In genomic region chr2:27762920-27763780, GRCm38 (mm10) we compare ENCODE assay signal across 14 mouse cellular contexts.
DNase-seq lines count a peak whose midpoint lies in the region; ATAC-seq lines count a peak whose summit lies in the region.
"Had no signal": no experiment of that assay in that cellular context is flagged by ENCODE, and none has a peak within 500 bp of the region (broad histone marks: within the 10 kb centered on the region; RNA-seq: fewer than 3 reads in every experiment).

No protein-coding gene starts in this region.

- no peak overlapping the region for H3K4me3 ChIP-seq in midbrain, embryonic 12.5 days
- H3K4me3 ChIP-seq in midbrain, embryonic 14.5 days (replicated peaks; ENCODE audit: low read depth, low read length) = no peak overlapping the region
- H3K4me3 ChIP-seq in embryonic facial prominence, embryonic 11.5 days (ENCODE audit: low read depth, low read length) = no peak overlapping the region
- H3K4me3 ChIP-seq in limb, embryonic 13.5 days = no peak overlapping the region
- H3K4me3 ChIP-seq: heart, embryonic 13.5 days; left cerebral cortex, adult 2 months had no signal

- H3K36me3 ChIP-seq in midbrain, embryonic 12.5 days = peaks cover 20% of the 10 kb centered on the region
- peaks cover 5% of the 10 kb centered on the region; the same call in 1 of the 2 replicates for H3K36me3 ChIP-seq in midbrain, embryonic 14.5 days (ENCODE audit: control insufficient read depth, insufficient read depth, low read length)
- no peaks in the 10 kb centered on the region for H3K36me3 ChIP-seq in embryonic facial prominence, embryonic 11.5 days (replicated peaks; ENCODE audit: control insufficient read depth, insufficient read depth, low read depth, low read length)
- H3K36me3 ChIP-seq in limb, embryonic 13.5 days = peaks cover 33% of the 10 kb centered on the region

- no peak overlapping the region for H3K9ac ChIP-seq in midbrain, embryonic 12.5 days (replicated peaks)
- H3K9ac ChIP-seq in midbrain, embryonic 14.5 days (replicated peaks; ENCODE audit: low read length) = no peak overlapping the region
- H3K9ac ChIP-seq in embryonic facial prominence, embryonic 11.5 days (replicated peaks; ENCODE audit: low read length) = no peak overlapping the region
- H3K9ac ChIP-seq in limb, embryonic 13.5 days = peak overlapping the region; percentile 48
- H3K9ac ChIP-seq: heart, embryonic 13.5 days had no signal

- ATAC-seq in midbrain, embryonic 12.5 days (ENCODE audit: low FRiP score, low read depth) = no peak
- ATAC-seq in midbrain, embryonic 14.5 days (ENCODE audit: low FRiP score, low TSS enrichment) = no peak
- ATAC-seq in embryonic facial prominence, embryonic 11.5 days (replicated peaks; ENCODE audit: insufficient number of reproducible peaks, low FRiP score, low TSS enrichment, low read depth) = no peak
- no peak for ATAC-seq in limb, embryonic 13.5 days (ENCODE audit: low FRiP score, low read depth)

- no peaks in the 10 kb centered on the region for H3K9me3 ChIP-seq in midbrain, embryonic 12.5 days
- no peaks in the 10 kb centered on the region for H3K9me3 ChIP-seq in midbrain, embryonic 14.5 days (ENCODE audit: control insufficient read depth, low read length)
- no peaks in the 10 kb centered on the region for H3K9me3 ChIP-seq in embryonic facial prominence, embryonic 11.5 days (replicated peaks; ENCODE audit: control insufficient read depth, low read length)
- no peaks in the 10 kb centered on the region for H3K9me3 ChIP-seq in limb, embryonic 13.5 days
- H3K9me3 ChIP-seq: heart, embryonic 13.5 days had no signal

- DNase-seq in heart, adult 11 months = peak; percentile 92
- DNase-seq in heart, adult 9 months (ENCODE audit: low spot score in 2 of 2) = no peak
- no peak for DNase-seq in midbrain, embryonic 14.5 days
- DNase-seq in embryonic facial prominence, embryonic 11.5 days (ENCODE audit: low spot score) = no peak
- DNase-seq in lung, postnatal 36 days = no peak
- DNase-seq in cerebellum, adult 9-11 months = no peak
- DNase-seq: adrenal gland, adult 8-10 months; B cell, adult 2 months; gastrocnemius, postnatal 14 days; kidney, adult 9 months had no signal

- no peak overlapping the region for H3K4me2 ChIP-seq in midbrain, embryonic 12.5 days (replicated peaks)
- no peak overlapping the region for H3K4me2 ChIP-seq in midbrain, embryonic 14.5 days (ENCODE audit: low read length)
- no peak overlapping the region for H3K4me2 ChIP-seq in embryonic facial prominence, embryonic 11.5 days (ENCODE audit: low read depth, low read length)
- no peak overlapping the region for H3K4me2 ChIP-seq in limb, embryonic 13.5 days (replicated peaks)
- H3K4me2 ChIP-seq: heart, embryonic 13.5 days had no signal

- H3K4me1 ChIP-seq in midbrain, embryonic 12.5 days = peaks cover 14% of the 10 kb centered on the region
- H3K4me1 ChIP-seq in midbrain, embryonic 14.5 days (ENCODE audit: control insufficient read depth, insufficient read depth, low read length) = peaks cover 21% of the 10 kb centered on the region
- peaks cover 14% of the 10 kb centered on the region for H3K4me1 ChIP-seq in embryonic facial prominence, embryonic 11.5 days (ENCODE audit: control insufficient read depth, insufficient read depth, low read length)
- H3K4me1 ChIP-seq in limb, embryonic 13.5 days = peaks cover 54% of the 10 kb centered on the region

- H3K27ac ChIP-seq in midbrain, embryonic 12.5 days (replicated peaks) = peak overlapping the region; percentile 43; the same call in 1 of the 2 replicates
- H3K27ac ChIP-seq in midbrain, embryonic 14.5 days (replicated peaks; ENCODE audit: low read depth, low read length) = no peak overlapping the region
- peak overlapping the region; percentile 49; the same call in 1 of the 2 replicates for H3K27ac ChIP-seq in embryonic facial prominence, embryonic 11.5 days (replicated peaks; ENCODE audit: low read depth, low read length)
- peak overlapping the region; percentile 63 for H3K27ac ChIP-seq in limb, embryonic 13.5 days
- H3K27ac ChIP-seq: heart, embryonic 13.5 days; left cerebral cortex, adult 2 months had no signal

- no peaks in the 10 kb centered on the region; the same call in 1 of the 2 replicates for H3K27me3 ChIP-seq in midbrain, embryonic 12.5 days
- no peaks in the 10 kb centered on the region for H3K27me3 ChIP-seq in midbrain, embryonic 14.5 days (ENCODE audit: control insufficient read depth, insufficient read depth, low read length)
- H3K27me3 ChIP-seq in embryonic facial prominence, embryonic 11.5 days (ENCODE audit: control insufficient read depth, insufficient read depth, low read length) = no peaks in the 10 kb centered on the region
- H3K27me3 ChIP-seq in limb, embryonic 13.5 days = no peaks in the 10 kb centered on the region

- 78% methylated on average over 14 of the region's 14 CpGs for WGBS in midbrain, embryonic 12.5 days
- WGBS in midbrain, embryonic 14.5 days = 70% methylated on average over 14 of the region's 14 CpGs
- 61% methylated on average over 14 of the region's 14 CpGs for WGBS in embryonic facial prominence, embryonic 11.5 days
- 68% methylated on average over 14 of the region's 14 CpGs for WGBS in limb, embryonic 13.5 days
